Mouse (Mus musculus) megakaryocyte progenitor cell, adult 5-6 weeks (primary cell): ENCODE data around the gene Pimreg. TPM values are rescaled to one million over a fixed set of nuclear protein-coding genes. Genes with fewer than 3 reads are reported as not detected.
A peak's percentile ranks its signal among the peaks of the same experiment; 100 is the strongest.

ENCODE experiments used
- ATAC-seq: replicated peaks from 2 replicates; pipeline ENCODE4 v1.8.0; 2016; ENCODE audit warnings: mild to moderate bottlenecking, moderate TSS enrichment, inconsistent platforms; ENCODE audit not compliant: poor library complexity
- total RNA-seq, 2 experiments: library from RNA; stranded (forward) in 1 of 2; stranded (reverse) in 1 of 2; fragments of 157-497, 149-512 nt in 1 of 2; fragments of 200-1000 nt in 1 of 2; gene quantifications; 2 replicates each; pipeline versions ENCODE4 v1.2.3 to v1.2.4; 2015 to 2017

Gene Pimreg
- total RNA-seq (2015) (20.4 and 21.5 TPM in 2 replicates), total RNA-seq (2017) (13.7 and 14.3 TPM in 2 replicates)

GRCm38 (mm10) chr11:72041768-72042607, at the start of gene Pimreg:
Pimreg (plus strand) TSS chr11:72042032.
- ATAC-seq = peak; percentile 86

- no peak for ATAC-seq
Measured at GRCm38 (mm10) chr11:71992438-71992837, 49.4 kb upstream of the Pimreg start.

GRCm38 (mm10) chr11:71995968-71996511, 45.8 kb upstream of the Pimreg start:
- peak; percentile 91 for ATAC-seq

- no peak for ATAC-seq
Measured at GRCm38 (mm10) chr11:71996805-71997204, 45.0 kb upstream of the Pimreg start.

- no peak for ATAC-seq
Measured at GRCm38 (mm10) chr11:72000194-72000593, 41.6 kb upstream of the Pimreg start.

GRCm38 (mm10) chr11:72002138-72002853, 39.5 kb upstream of the Pimreg start:
- peak; percentile 57; the same call in 1 of the 2 replicates for ATAC-seq

GRCm38 (mm10) chr11:72003171-72003570, 38.7 kb upstream of the Pimreg start:
- no peak for ATAC-seq

GRCm38 (mm10) chr11:72005547-72005946, 36.3 kb upstream of the Pimreg start:
- peak; percentile 50 for ATAC-seq

GRCm38 (mm10) chr11:72010367-72010766, 31.5 kb upstream of the Pimreg start:
- ATAC-seq = no peak

- ATAC-seq = no peak
Measured at GRCm38 (mm10) chr11:72010940-72011722, 30.7 kb upstream of the Pimreg start.

GRCm38 (mm10) chr11:72011955-72012354, 29.9 kb upstream of the Pimreg start:
- no peak for ATAC-seq

- no peak for ATAC-seq
Measured at GRCm38 (mm10) chr11:72014674-72015073, 27.2 kb upstream of the Pimreg start.

GRCm38 (mm10) chr11:72016518-72017252, 25.1 kb upstream of the Pimreg start:
- ATAC-seq = no peak

GRCm38 (mm10) chr11:72017253-72017601, 24.6 kb upstream of the Pimreg start:
- no peak for ATAC-seq

GRCm38 (mm10) chr11:72021015-72021414, 20.8 kb upstream of the Pimreg start:
- peak; percentile 51 for ATAC-seq

GRCm38 (mm10) chr11:72022827-72023226, 19.0 kb upstream of the Pimreg start:
- no peak for ATAC-seq

- ATAC-seq = no peak
Measured at GRCm38 (mm10) chr11:72023581-72023980, 18.3 kb upstream of the Pimreg start.

- peak; percentile 87 for ATAC-seq
Measured at GRCm38 (mm10) chr11:72024193-72024781, 17.5 kb upstream of the Pimreg start.

- peak; percentile 64 for ATAC-seq
Measured at GRCm38 (mm10) chr11:72025843-72026242, 16.0 kb upstream of the Pimreg start.

- no peak for ATAC-seq
Measured at GRCm38 (mm10) chr11:72026516-72026915, 15.3 kb upstream of the Pimreg start.
